Mouse (Mus musculus) ovary, postnatal 14 days (tissue): Measurements from ENCODE around the gene Tbc1d2.
"Not testable (repeated sequence)": the region's sequence is repeated elsewhere in the genome, so short reads cannot be mapped to it uniquely, and the experiment has no call there.

ENCODE experiments used
- DNase-seq: peaks from one replicate; pipeline ENCODE4 v3.0.0; 2022; ENCODE audit warnings: low spot score

Gene Tbc1d2

GRCm38 (mm10) chr4:46581577-46581976, 68.4 kb downstream of the Tbc1d2 start:
- DNase-seq: not testable (repeated sequence)

GRCm38 (mm10) chr4:46580799-46581243, 69.2 kb downstream of the Tbc1d2 start:
- DNase-seq: not testable (repeated sequence)

GRCm38 (mm10) chr4:46578796-46579346, 71.1 kb downstream of the Tbc1d2 start:
- DNase-seq: not testable (repeated sequence)

GRCm38 (mm10) chr4:46578228-46578627, 71.8 kb downstream of the Tbc1d2 start:
- no peak for DNase-seq

- not testable (repeated sequence) for DNase-seq
Measured at GRCm38 (mm10) chr4:46575509-46576284, 74.3 kb downstream of the Tbc1d2 start.

- DNase-seq: no peak
Measured at GRCm38 (mm10) chr4:46574841-46575240, 75.2 kb downstream of the Tbc1d2 start.

- no peak for DNase-seq
Measured at GRCm38 (mm10) chr4:46574024-46574753, 75.8 kb downstream of the Tbc1d2 start.

- no peak for DNase-seq
Measured at GRCm38 (mm10) chr4:46572616-46573015, 77.4 kb downstream of the Tbc1d2 start.

- no peak for DNase-seq
Measured at GRCm38 (mm10) chr4:46571744-46572143, 78.3 kb downstream of the Tbc1d2 start.

- no peak for DNase-seq
Measured at GRCm38 (mm10) chr4:46569671-46570070, 80.3 kb downstream of the Tbc1d2 start.

- no peak for DNase-seq
Measured at GRCm38 (mm10) chr4:46568169-46568568, 81.8 kb downstream of the Tbc1d2 start.

- DNase-seq: no peak
Measured at GRCm38 (mm10) chr4:46566931-46567671, 82.9 kb downstream of the Tbc1d2 start.

GRCm38 (mm10) chr4:46565393-46565955, 84.5 kb downstream of the Tbc1d2 start:
- DNase-seq: no peak

- no peak for DNase-seq
Measured at GRCm38 (mm10) chr4:46564247-46564646, 85.8 kb downstream of the Tbc1d2 start.

- no peak for DNase-seq
Measured at GRCm38 (mm10) chr4:46563847-46564246, 86.2 kb downstream of the Tbc1d2 start.

- DNase-seq: no peak
Measured at GRCm38 (mm10) chr4:46562841-46563240, 87.2 kb downstream of the Tbc1d2 start.

- DNase-seq: no peak
Measured at GRCm38 (mm10) chr4:46562037-46562436, 88.0 kb downstream of the Tbc1d2 start.

- no peak for DNase-seq
Measured at GRCm38 (mm10) chr4:46560069-46560705, 89.8 kb downstream of the Tbc1d2 start.

GRCm38 (mm10) chr4:46558672-46559667, 91.0 kb downstream of the Tbc1d2 start:
- no peak for DNase-seq

GRCm38 (mm10) chr4:46556933-46557332, 93.1 kb downstream of the Tbc1d2 start:
- DNase-seq: no peak
